Mouse (Mus musculus): ENCODE data around the gene Tbc1d22a.

DNA sequence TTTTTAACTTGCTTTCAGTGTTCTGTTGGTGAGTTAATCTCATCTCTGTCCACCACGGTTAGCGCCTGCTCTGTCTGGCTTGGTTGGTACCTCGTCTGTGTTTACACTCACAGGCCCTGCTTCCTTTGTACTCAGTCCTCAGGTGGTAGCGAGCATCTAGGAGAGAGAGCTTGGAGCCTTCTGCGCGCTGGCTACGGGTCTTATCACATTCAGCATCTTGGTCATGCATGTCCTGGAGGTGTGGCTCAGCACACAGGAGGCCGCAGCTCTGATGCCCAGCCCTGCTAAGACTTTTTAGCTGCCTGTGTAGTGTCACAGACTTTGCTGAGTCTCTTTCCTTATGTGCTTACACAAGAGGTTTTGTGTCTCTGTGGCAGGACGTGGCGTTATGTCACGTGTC lies 15.4 kb downstream of the Tbc1d22a start:
- TF ChIP-seq MAX (IDR thresholded peaks at IDR 0.05; ENCODE audit: low read depth) (no peak), POLR2A (IDR thresholded peaks at IDR 0.05; ENCODE audit: insufficient read length, low read depth) (no peak), CEBPB (IDR thresholded peaks at IDR 0.05; ENCODE audit: insufficient read depth, poor library complexity, severe bottlenecking) (no peak)
